Mouse (Mus musculus): ENCODE measurements around the gene Gja4. TPM values are rescaled to one million over a fixed set of nuclear protein-coding genes. Genes with fewer than 3 reads are reported as not detected.

The Gja4 gene
- polyA plus RNA-seq, 1 experiment: 7.0 TPM

- no peaks in the 10 kb centered on the region for H3K27me3 ChIP-seq (ENCODE audit: control insufficient read depth, insufficient read depth, low read length)
- H3K4me3 ChIP-seq (ENCODE audit: low read depth, low read length): peak overlapping the region; percentile 17; the same call in 1 of the 2 replicates
- WGBS: 4% methylated on average over 6 of the region's 6 CpGs
- H3K4me1 ChIP-seq (ENCODE audit: control insufficient read depth, insufficient read depth, insufficient read length, low read length): peaks cover 24% of the 10 kb centered on the region
- peak; percentile 76 for TF ChIP-seq CTCF (IDR thresholded peaks at IDR 0.05; ENCODE audit: extremely low read depth, insufficient read length, insufficient replicate concordance, low read depth, low read length)
- TF ChIP-seq POLR2A (IDR thresholded peaks at IDR 0.05; ENCODE audit: low read depth, low read length): no peak
- H3K27ac ChIP-seq (ENCODE audit: insufficient read depth, low read depth, low read length): peak overlapping the region; percentile 79
- H3K36me3 ChIP-seq (ENCODE audit: control insufficient read depth, insufficient read depth, low read length): peaks cover 2% of the 10 kb centered on the region; the same call in 1 of the 2 replicates
Measured at GRCm38 (mm10) chr4:127324759-127325158, 10.9 kb upstream of the Gja4 start.

- WGBS: 23% methylated on average over 10 of the region's 10 CpGs
- Histone ChIP-seq H3K27ac (ENCODE audit: insufficient read depth, low read depth, low read length) (peak overlapping the region; percentile 79), H3K27me3 (ENCODE audit: control insufficient read depth, insufficient read depth, low read length) (no peaks in the 10 kb centered on the region), H3K36me3 (ENCODE audit: control insufficient read depth, insufficient read depth, low read length) (peaks cover 2% of the 10 kb centered on the region; the same call in 1 of the 2 replicates), H3K4me1 (ENCODE audit: control insufficient read depth, insufficient read depth, insufficient read length, low read length) (peaks cover 24% of the 10 kb centered on the region), H3K4me3 (ENCODE audit: low read depth, low read length) (peak overlapping the region; percentile 17)
- no peak for TF ChIP-seq CTCF (IDR thresholded peaks at IDR 0.05; ENCODE audit: extremely low read depth, insufficient read length, insufficient replicate concordance, low read depth, low read length)
- no peak for TF ChIP-seq POLR2A (IDR thresholded peaks at IDR 0.05; ENCODE audit: low read depth, low read length)
Measured at GRCm38 (mm10) chr4:127324296-127324695, 10.5 kb upstream of the Gja4 start.

- 28% methylated on average over 3 of the region's 3 CpGs for WGBS
- peaks cover 2% of the 10 kb centered on the region; the same call in 1 of the 2 replicates for H3K36me3 ChIP-seq (ENCODE audit: control insufficient read depth, insufficient read depth, low read length)
- H3K4me1 ChIP-seq (ENCODE audit: control insufficient read depth, insufficient read depth, insufficient read length, low read length): peaks cover 24% of the 10 kb centered on the region
- no peak for TF ChIP-seq POLR2A (IDR thresholded peaks at IDR 0.05; ENCODE audit: low read depth, low read length)
- no peak for TF ChIP-seq CTCF (IDR thresholded peaks at IDR 0.05; ENCODE audit: extremely low read depth, insufficient read length, insufficient replicate concordance, low read depth, low read length)
- 0 out of 2 replicates have a peak overlapping the region, but pooled peaks have one; percentile 4 for H3K4me3 ChIP-seq (ENCODE audit: low read depth, low read length)
- H3K27me3 ChIP-seq (ENCODE audit: control insufficient read depth, insufficient read depth, low read length): no peaks in the 10 kb centered on the region
- H3K27ac ChIP-seq (ENCODE audit: insufficient read depth, low read depth, low read length): peak overlapping the region; percentile 79
Measured at GRCm38 (mm10) chr4:127323651-127324050, 9.8 kb upstream of the Gja4 start.

- Histone ChIP-seq H3K4me1 (ENCODE audit: control insufficient read depth, insufficient read depth, insufficient read length, low read length) (peaks cover 8% of the 10 kb centered on the region), H3K36me3 (ENCODE audit: control insufficient read depth, insufficient read depth, low read length) (no peaks in the 10 kb centered on the region), H3K27ac (ENCODE audit: insufficient read depth, low read depth, low read length) (no peak overlapping the region), H3K27me3 (ENCODE audit: control insufficient read depth, insufficient read depth, low read length) (no peaks in the 10 kb centered on the region), H3K4me3 (ENCODE audit: low read depth, low read length) (no peak overlapping the region)
- TF ChIP-seq CTCF (IDR thresholded peaks at IDR 0.05; ENCODE audit: extremely low read depth, insufficient read length, insufficient replicate concordance, low read depth, low read length) (peak; percentile 65; the same call in 1 of the 2 replicates), POLR2A (IDR thresholded peaks at IDR 0.05; ENCODE audit: low read depth, low read length) (no peak)
- 5% methylated on average over 3 of the region's 3 CpGs for WGBS
Measured at GRCm38 (mm10) chr4:127319613-127320012, 5.8 kb upstream of the Gja4 start.

- H3K4me1 ChIP-seq (ENCODE audit: control insufficient read depth, insufficient read depth, insufficient read length, low read length): no peaks in the 10 kb centered on the region; the same call in 1 of the 2 replicates
- H3K27me3 ChIP-seq (ENCODE audit: control insufficient read depth, insufficient read depth, low read length): peaks cover 11% of the 10 kb centered on the region; the same call in 1 of the 2 replicates
- TF ChIP-seq CTCF (IDR thresholded peaks at IDR 0.05; ENCODE audit: extremely low read depth, insufficient read length, insufficient replicate concordance, low read depth, low read length) (no peak), POLR2A (IDR thresholded peaks at IDR 0.05; ENCODE audit: low read depth, low read length) (no peak)
- no peak overlapping the region for H3K4me3 ChIP-seq (ENCODE audit: low read depth, low read length)
- no peak overlapping the region for H3K27ac ChIP-seq (ENCODE audit: insufficient read depth, low read depth, low read length)
- no peaks in the 10 kb centered on the region for H3K36me3 ChIP-seq (ENCODE audit: control insufficient read depth, insufficient read depth, low read length)
- 57% methylated on average over 4 of the region's 4 CpGs for WGBS
Measured at GRCm38 (mm10) chr4:127317143-127317542, 3.3 kb upstream of the Gja4 start.

- Histone ChIP-seq H3K27ac (ENCODE audit: insufficient read depth, low read depth, low read length) (no peak overlapping the region), H3K4me3 (ENCODE audit: low read depth, low read length) (no peak overlapping the region), H3K27me3 (ENCODE audit: control insufficient read depth, insufficient read depth, low read length) (peaks cover 11% of the 10 kb centered on the region; the same call in 1 of the 2 replicates), H3K4me1 (ENCODE audit: control insufficient read depth, insufficient read depth, insufficient read length, low read length) (no peaks in the 10 kb centered on the region; the same call in 1 of the 2 replicates), H3K36me3 (ENCODE audit: control insufficient read depth, insufficient read depth, low read length) (no peaks in the 10 kb centered on the region)
- TF ChIP-seq POLR2A (IDR thresholded peaks at IDR 0.05; ENCODE audit: low read depth, low read length) (0 out of 2 replicates have a peak, but pooled peaks have one; percentile 17), CTCF (IDR thresholded peaks at IDR 0.05; ENCODE audit: extremely low read depth, insufficient read length, insufficient replicate concordance, low read depth, low read length) (no peak)
- WGBS: 84% methylated on average over 8 of the region's 8 CpGs
Measured at GRCm38 (mm10) chr4:127315753-127316152, 1.9 kb upstream of the Gja4 start.

GRCm38 (mm10) chr4:127314585-127314984 lies 746 bp upstream of the Gja4 start:
- H3K27ac ChIP-seq (ENCODE audit: insufficient read depth, low read depth, low read length): no peak overlapping the region

More at GRCm38 (mm10) chr4:127314585-127314984, 746 bp upstream of the Gja4 start:
- Histone ChIP-seq H3K4me3 (ENCODE audit: low read depth, low read length) (no peak overlapping the region), H3K27me3 (ENCODE audit: control insufficient read depth, insufficient read depth, low read length) (peaks cover 11% of the 10 kb centered on the region; the same call in 1 of the 2 replicates), H3K36me3 (ENCODE audit: control insufficient read depth, insufficient read depth, low read length) (no peaks in the 10 kb centered on the region), H3K4me1 (ENCODE audit: control insufficient read depth, insufficient read depth, insufficient read length, low read length) (no peaks in the 10 kb centered on the region; the same call in 1 of the 2 replicates)
- no peak for TF ChIP-seq POLR2A (IDR thresholded peaks at IDR 0.05; ENCODE audit: low read depth, low read length)
- TF ChIP-seq CTCF (IDR thresholded peaks at IDR 0.05; ENCODE audit: extremely low read depth, insufficient read length, insufficient replicate concordance, low read depth, low read length): no peak
- 62% methylated on average over 9 of the region's 9 CpGs for whole genome bisulfite sequencing
